Mouse (Mus musculus) sigmoid colon, adult 10 weeks (tissue): ENCODE results near the gene Safb. TPM values are rescaled to one million over a fixed set of nuclear protein-coding genes. Genes with fewer than 3 reads are reported as not detected.

ENCODE experiments used
- polyA plus RNA-seq: library from polyadenylated mRNA; stranded (reverse); fragments of 350-450 nt; fragmentation: Illumina TruSeq; extraction: RNeasy Lipid Tissue Mini Kit (QIAGEN cat#74804); gene quantifications from one replicate; pipeline ENCODE4 v1.2.3, GENCODE M21; 2014; ENCODE audit warnings: low read depth, low replicate concordance

The Safb gene
- 19.0 TPM for polyA plus RNA-seq

GRCm38 (mm10) chr17:56584257-56585130 lies at the start of gene Safb, which contains the start of gene Safb2:
TSS of gene Safb (plus strand) at chr17:56584825.
TSS of gene Safb2 (minus strand) at chr17:56584585.

GRCm38 (mm10) chr17:56554122-56554551 lies 30.5 kb upstream of the Safb start, which contains the start of gene Gm20219:
TSS of gene Gm20219 (minus strand) at chr17:56554387.

GRCm38 (mm10) chr17:56609452-56610171 lies 25.0 kb downstream of the Safb start, which contains the start of gene 2410015M20Rik:
TSS of gene 2410015M20Rik (minus strand) at chr17:56609771.

GRCm38 (mm10) chr17:56613236-56613844 lies 28.7 kb downstream of the Safb start, which contains the start of gene Rpl36:
TSS of gene Rpl36 (plus strand) at chr17:56613416.

DNA sequence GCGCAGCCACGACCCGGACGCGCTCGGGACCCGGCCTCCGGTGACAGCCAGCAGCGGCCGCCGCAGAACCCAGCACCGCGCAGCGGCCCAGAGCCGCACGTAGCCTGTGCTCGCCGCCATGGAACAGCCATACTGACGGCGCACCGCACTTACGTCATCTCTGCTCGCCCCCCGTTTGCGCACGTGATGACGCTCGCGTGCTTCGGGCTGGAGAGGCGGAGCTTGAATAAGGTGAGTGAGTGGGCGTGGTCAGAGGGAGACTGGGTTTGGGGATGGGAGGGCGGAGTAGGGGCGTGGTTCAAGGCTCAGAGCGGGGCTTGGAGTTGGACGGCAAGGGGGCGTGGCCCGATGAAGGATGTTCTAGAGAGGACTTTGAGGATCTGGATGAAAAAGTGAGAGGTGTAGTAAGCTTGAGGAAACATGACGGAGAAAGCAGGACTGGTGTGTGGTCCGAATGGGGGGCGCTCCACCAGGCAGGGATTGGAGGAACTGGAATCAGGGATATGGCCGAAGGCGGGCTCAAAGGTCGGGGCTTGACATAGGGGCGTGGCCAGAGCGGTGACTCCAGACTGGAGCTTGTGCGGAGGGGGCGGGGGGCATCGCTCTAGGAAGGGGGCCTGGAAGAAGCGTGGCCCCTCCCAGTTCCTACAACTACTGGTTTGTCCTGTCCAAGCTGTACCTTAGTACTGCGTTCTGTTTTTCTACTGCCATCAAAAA lies 42.3 kb downstream of the Safb start, which contains the start of gene Lonp1:
TSS of gene Lonp1 (minus strand) at position 134 of the 717 bp plus-strand sequence.

GRCm38 (mm10) chr17:56627530-56628277 lies 43.1 kb downstream of the Safb start, which contains the start of gene Catsperd:
TSS of gene Catsperd (plus strand) at chr17:56628143.

Other genes starting within 250 kb of the Safb start
- 0.98 TPM for gene Ptprs, start 108.3 kb upstream of the Safb start, polyA plus RNA-seq
- not detected for gene Znrf4, start 72.4 kb upstream of the Safb start, polyA plus RNA-seq
- gene Gm20219, start 30.4 kb upstream of the Safb start, polyA plus RNA-seq: 1.7 TPM
- gene Safb2, start 240 bp upstream of the Safb start, polyA plus RNA-seq: 63.3 TPM
- gene 2410015M20Rik, start 24.9 kb downstream of the Safb start, polyA plus RNA-seq: 9.6 TPM
- gene Rpl36, start 28.6 kb downstream of the Safb start, polyA plus RNA-seq: not detected
- gene Lonp1, start 42.1 kb downstream of the Safb start, polyA plus RNA-seq: 2.6 TPM
- 0.28 TPM for gene Catsperd, start 43.3 kb downstream of the Safb start, polyA plus RNA-seq
- gene Ranbp3, start 88.5 kb downstream of the Safb start, polyA plus RNA-seq: 3.9 TPM
- not detected for gene Ndufa11, start 132.9 kb downstream of the Safb start, polyA plus RNA-seq
- 12.3 TPM for gene Vmac, start 133.2 kb downstream of the Safb start, polyA plus RNA-seq
- not detected for gene Nrtn, start 172.7 kb downstream of the Safb start, polyA plus RNA-seq
- gene Dus3l, start 179.9 kb downstream of the Safb start, polyA plus RNA-seq: 1.8 TPM
- not detected for gene Prr22, start 185.4 kb downstream of the Safb start, polyA plus RNA-seq
- gene Rfx2, start 246.2 kb downstream of the Safb start, polyA plus RNA-seq: 0.38 TPM